Mouse (Mus musculus) testis, postnatal 10 days (tissue): ENCODE data around the gene Myl3.

Experiments used
- DNase-seq: peaks from one replicate; pipeline ENCODE4 v3.0.0; 2021; ENCODE audit warnings: low spot score

Gene Myl3

GRCm38 (mm10) chr9:110731859-110732258, 9.8 kb upstream of the Myl3 start:
- DNase-seq: no peak

GRCm38 (mm10) chr9:110732623-110733022, 9.0 kb upstream of the Myl3 start:
- peak; percentile 72 for DNase-seq

- no peak for DNase-seq
Measured at GRCm38 (mm10) chr9:110733102-110733501, 8.6 kb upstream of the Myl3 start.

- DNase-seq: no peak
Measured at GRCm38 (mm10) chr9:110734154-110734553, 7.5 kb upstream of the Myl3 start.

GRCm38 (mm10) chr9:110736362-110736761, 5.3 kb upstream of the Myl3 start:
- DNase-seq: no peak

- DNase-seq: no peak
Measured at GRCm38 (mm10) chr9:110738054-110738453, 3.6 kb upstream of the Myl3 start.

GRCm38 (mm10) chr9:110739961-110740360, 1.7 kb upstream of the Myl3 start:
- no peak for DNase-seq

GRCm38 (mm10) chr9:110742295-110742950, 762 bp downstream of the Myl3 start:
- peak; percentile 66 for DNase-seq

- DNase-seq: no peak
Measured at GRCm38 (mm10) chr9:110742951-110743455, 1.3 kb downstream of the Myl3 start.

GRCm38 (mm10) chr9:110743456-110744323, 2.0 kb downstream of the Myl3 start:
- DNase-seq: peak; percentile 71

- no peak for DNase-seq
Measured at GRCm38 (mm10) chr9:110745752-110746151, 4.1 kb downstream of the Myl3 start.

- no peak for DNase-seq
Measured at GRCm38 (mm10) chr9:110746238-110746637, 4.6 kb downstream of the Myl3 start.

GRCm38 (mm10) chr9:110746961-110747360, 5.3 kb downstream of the Myl3 start, which contains the start of gene Pth1r:
Gene Pth1r, minus strand, starts transcription at chr9:110747145.
- no peak for DNase-seq

GRCm38 (mm10) chr9:110748451-110748850, 6.8 kb downstream of the Myl3 start:
- DNase-seq: no peak

GRCm38 (mm10) chr9:110750404-110751187, 8.9 kb downstream of the Myl3 start:
- no peak for DNase-seq

GRCm38 (mm10) chr9:110751412-110751811, 9.8 kb downstream of the Myl3 start:
- no peak for DNase-seq

- no peak for DNase-seq
Measured at GRCm38 (mm10) chr9:110752917-110753435, 11.3 kb downstream of the Myl3 start.

- DNase-seq: no peak
Measured at GRCm38 (mm10) chr9:110753773-110754172, 12.1 kb downstream of the Myl3 start.

- DNase-seq: no peak
Measured at GRCm38 (mm10) chr9:110757816-110758215, 16.2 kb downstream of the Myl3 start.

GRCm38 (mm10) chr9:110758605-110759004, 16.9 kb downstream of the Myl3 start:
- peak; percentile 86 for DNase-seq

GRCm38 (mm10) chr9:110759265-110759664, 17.6 kb downstream of the Myl3 start:
- peak; percentile 74 for DNase-seq

- no peak for DNase-seq
Measured at GRCm38 (mm10) chr9:110760886-110761285, 19.2 kb downstream of the Myl3 start.
